Mouse (Mus musculus) inflammation-experienced regulatory T-cells, adult 6 months (primary cell): ENCODE measurements around the gene Rilp. TPM values are rescaled to one million over a fixed set of nuclear protein-coding genes. Genes with fewer than 3 reads are reported as not detected.
A peak's percentile ranks its signal among the peaks of the same experiment; 100 is the strongest.

Experiments
- ATAC-seq: one replicate; pipeline ENCODE4 v1.8.0; 2017
- polyA plus RNA-seq, 3 experiments: library from polyadenylated mRNA; unstranded; fragments of 100-300 nt; shearing (Covaris generic); gene quantifications; one replicate each; pipeline ENCODE4 v1.2.1; 2017

Gene Rilp
- polyA plus RNA-seq, 3 experiments from 2014 or later: not detected

DNA sequence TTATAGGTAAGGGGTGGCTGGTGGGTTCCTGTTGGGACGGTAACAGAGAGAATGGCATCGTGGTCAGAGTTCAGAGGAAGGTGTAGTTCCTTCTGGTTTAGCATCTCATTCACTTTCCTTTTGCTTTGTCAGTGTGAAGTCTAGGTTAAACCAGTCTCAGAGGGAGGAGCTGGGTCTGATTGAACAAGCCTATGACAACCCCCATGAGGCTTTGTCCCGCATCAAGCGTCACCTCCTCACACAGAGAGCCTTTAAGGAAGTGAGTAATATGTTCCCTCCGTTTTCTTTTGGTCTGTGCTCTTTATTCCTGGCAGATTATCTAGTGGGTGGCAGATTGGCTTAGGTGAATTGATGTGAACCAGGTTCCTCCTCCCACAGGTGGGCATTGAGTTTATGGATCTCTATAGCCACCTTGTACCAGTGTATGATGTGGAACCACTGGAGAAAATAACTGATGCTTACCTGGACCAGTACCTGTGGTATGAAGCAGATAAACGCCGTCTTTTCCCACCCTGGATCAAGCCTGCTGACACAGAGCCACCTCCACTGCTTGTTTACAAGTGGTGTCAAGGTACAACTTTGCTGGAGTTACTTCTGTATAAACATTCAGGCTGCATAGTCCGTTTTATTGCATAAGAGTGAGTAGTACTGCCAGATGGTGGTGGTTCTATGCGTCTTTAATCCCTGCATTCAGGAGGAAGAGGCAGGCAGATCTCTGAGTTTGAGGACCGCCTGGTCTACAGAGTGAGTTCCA, 15.4 kb upstream of the Rilp start:
- ATAC-seq: no peak

GRCm38 (mm10) chr11:75498126-75498525, 11.8 kb upstream of the Rilp start:
- ATAC-seq: no peak

DNA sequence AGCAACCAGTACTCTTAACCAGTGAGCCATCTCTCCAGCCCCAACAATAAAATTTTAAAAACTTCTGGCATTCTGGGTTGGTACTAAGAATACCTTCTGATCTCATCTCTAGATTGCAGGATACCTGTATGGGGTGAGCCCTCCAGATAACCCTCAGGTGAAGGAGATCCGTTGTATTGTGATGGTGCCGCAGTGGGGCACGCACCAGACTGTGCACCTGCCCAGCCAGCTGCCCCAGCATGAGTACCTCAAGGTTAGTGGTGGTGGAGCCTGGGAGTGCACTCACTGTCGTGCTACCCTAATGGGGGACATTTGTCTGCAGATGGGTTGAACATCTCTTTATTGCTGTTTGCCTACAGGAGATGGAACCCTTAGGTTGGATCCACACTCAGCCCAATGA, 1.7 kb upstream of the Rilp start:
- no peak for ATAC-seq

- ATAC-seq: no peak
These were observed 990 bp upstream of the Rilp start for GRCm38 (mm10) chr11:75508904-75509303.

DNA sequence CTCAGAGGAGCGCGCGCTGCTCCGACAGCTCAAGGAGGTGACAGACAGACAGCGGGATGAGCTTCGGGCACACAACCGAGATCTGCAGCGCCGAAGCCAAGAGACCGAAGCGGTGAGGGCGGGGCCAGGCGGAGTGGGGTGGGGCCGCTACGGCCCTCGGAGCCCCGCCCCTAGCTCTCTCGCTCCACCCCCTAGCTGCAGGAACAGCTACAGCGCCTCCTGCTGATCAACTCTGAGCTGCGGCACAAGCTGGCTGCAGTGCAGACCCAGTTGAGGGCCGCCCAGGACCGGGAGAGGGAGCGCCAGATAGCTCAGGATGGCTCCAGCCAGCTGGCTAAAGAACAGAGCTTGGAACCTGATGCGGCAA, 716 bp downstream of the Rilp start:
- peak; percentile 95 for ATAC-seq

DNA sequence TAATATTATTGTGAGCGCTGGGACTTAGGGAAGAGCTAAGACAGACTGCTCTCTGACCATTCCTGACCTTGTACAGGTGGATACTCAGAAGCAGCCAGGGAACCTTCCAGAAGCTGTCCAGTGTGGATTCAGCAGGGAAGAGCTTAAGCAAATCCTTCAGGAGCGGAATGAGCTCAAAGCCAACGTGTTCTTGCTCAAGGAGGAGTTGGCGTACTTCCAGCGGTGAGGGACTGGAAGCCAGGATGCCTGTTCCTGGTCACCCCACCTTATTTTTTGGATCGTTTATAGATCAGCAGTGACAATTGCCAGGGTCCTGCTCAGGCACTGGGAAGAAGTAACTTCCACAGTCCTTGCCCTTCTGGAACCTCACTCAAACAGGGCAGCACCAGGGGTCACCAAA, 1.3 kb downstream of the Rilp start:
- ATAC-seq: no peak

DNA sequence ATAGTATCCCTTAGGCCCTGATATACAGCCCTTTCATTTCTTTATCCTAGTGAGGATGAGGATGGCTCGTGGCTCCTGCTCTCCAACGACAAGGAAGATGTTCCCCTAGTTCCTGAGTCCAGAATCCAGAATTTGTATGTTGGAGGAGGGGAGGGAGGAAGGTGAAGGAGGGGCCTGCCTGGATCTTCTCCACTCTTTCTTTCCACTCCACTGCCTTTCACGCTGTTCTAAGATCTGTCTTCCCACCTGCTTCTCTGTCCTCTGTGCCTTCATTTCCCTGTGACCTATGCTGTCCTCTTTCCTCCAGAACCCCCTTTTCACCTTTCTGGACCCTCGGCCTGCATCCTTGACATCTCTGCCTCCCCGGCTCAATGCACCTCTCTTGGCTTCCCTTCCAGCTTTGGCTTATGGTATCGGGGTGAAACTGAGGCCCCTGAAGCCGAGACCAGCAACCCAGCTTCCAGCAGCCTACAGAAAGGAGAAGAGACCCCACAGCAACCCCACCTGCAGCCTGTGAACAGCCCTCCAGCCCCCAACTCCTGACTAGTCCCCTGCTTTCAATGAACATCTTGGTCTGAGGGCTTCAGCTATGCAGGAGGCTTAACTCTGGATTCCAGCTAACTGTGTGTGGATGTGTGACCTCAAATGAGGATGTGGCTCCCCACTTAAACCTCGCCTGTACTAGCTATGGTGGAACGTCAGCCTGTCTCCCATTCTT, 2.6 kb downstream of the Rilp start:
- no peak for ATAC-seq

DNA sequence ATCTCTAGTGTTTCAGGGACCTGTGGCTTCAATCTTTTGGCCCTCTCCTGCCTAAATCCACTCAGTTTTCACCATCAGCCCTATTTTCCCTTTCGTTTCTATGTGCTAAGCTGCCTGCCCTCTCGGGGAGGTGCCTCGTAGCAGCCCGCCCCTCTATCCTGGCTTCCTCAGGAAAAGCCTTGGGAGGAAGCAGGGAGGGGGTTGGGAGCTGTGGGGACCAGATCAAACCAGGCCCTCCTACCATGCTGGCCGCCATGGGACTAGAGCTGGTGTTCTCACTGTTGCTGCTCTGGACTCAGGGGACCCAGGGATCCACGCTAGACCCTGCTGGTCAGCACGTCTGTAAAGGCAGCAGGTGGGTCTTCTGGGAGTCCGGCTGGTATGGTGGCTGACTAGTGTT, 3.4 kb downstream of the Rilp start, which contains the start of gene Scarf1:
Gene Scarf1 (plus strand): TSS at position 205 of the 400 bp plus-strand sequence.
- no peak for ATAC-seq

GRCm38 (mm10) chr11:75515186-75515585, 5.3 kb downstream of the Rilp start:
- no peak for ATAC-seq

DNA sequence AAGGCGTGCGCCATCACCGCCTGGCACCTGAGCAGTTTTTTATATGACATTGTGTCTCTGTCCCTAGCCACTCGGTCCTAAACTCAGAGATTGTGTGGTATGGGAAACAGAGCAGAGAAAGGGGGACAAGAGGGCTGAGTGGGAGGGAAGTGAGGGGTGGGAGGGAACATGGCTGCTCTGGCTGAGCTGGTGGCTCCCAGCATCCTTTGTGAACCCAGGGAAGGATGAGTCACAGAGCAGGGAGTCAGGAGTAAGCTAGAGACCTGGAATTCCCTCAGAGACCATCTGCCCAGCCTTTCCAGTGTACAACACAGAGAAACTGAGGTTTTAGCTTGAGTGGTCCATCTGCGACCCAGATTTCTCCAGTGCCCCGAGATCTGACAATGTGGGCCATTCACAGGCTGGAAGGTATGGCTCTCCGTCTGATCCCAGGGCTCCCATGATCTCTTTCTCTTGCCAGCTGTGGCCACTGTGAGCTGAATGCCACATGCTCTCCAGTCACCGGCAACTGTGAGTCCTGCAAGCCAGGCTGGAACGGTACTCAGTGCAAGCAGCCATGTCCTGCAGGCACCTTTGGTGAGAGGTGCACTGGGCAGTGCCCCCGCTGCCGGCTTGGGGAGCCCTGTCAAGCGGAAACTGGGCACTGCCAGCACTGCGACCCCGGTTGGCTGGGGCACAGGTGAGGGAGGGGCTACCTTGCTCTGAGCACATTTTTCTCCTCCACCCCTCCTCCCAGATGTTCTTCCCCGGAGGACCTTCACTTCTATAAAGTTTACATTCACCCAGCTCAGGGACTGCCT, 10.1 kb downstream of the Rilp start:
- no peak for ATAC-seq

DNA sequence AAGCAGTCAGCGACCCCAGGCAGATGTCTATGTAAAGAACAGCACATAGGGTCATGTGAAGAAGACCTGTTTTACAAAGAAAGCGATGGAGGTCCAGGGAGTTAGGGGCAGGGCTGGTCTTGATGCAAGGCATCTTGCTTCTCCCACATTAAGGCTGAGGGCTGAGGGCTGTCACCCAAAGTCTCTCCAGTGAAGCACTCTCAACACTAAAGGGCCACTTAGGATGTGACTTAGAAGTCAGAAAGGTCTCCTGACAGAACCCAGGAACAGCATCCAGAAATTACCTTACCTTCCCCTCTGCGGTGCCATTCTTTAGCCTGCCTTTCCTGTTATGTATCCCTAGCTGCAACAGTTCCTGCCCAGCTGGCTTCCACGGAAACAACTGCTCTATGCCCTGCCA, 11.7 kb downstream of the Rilp start:
- no peak for ATAC-seq

DNA sequence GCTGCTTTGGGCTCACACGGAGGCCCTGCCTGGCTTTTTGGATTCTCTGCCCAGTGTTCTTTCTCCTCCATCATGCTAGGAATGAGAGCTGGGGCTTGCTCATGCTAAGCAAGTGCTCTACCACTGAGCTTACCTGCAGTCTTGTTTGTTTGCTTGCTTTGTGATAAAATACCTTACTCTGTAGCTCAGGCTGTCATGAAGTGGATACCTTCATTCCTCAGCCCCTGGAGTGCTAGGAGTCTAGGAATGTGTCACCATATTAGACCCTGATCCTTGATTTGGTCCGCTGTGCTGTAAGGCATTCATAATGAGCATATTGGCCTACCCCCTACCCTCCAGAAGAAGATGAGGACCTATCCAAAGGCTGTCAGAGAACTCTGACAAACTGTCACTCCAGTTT, 12.9 kb downstream of the Rilp start:
- no peak for ATAC-seq

- no peak for ATAC-seq
These were observed 15.7 kb downstream of the Rilp start for GRCm38 (mm10) chr11:75525531-75526125.

GRCm38 (mm10) chr11:75526943-75527342, 17.0 kb downstream of the Rilp start:
- no peak for ATAC-seq

- ATAC-seq: no peak
These were observed 19.9 kb downstream of the Rilp start for GRCm38 (mm10) chr11:75529771-75530170.

GRCm38 (mm10) chr11:75530325-75530724, 20.4 kb downstream of the Rilp start:
- ATAC-seq: peak; percentile 33

- peak; percentile 7 for ATAC-seq
These were observed 21.0 kb downstream of the Rilp start for GRCm38 (mm10) chr11:75530845-75531373.

- peak; percentile 71 for ATAC-seq
These were observed 21.8 kb downstream of the Rilp start, which contains the start of gene Slc43a2 for GRCm38 (mm10) chr11:75531469-75532242. Slc43a2 (plus strand) TSS chr11:75531694.

DNA sequence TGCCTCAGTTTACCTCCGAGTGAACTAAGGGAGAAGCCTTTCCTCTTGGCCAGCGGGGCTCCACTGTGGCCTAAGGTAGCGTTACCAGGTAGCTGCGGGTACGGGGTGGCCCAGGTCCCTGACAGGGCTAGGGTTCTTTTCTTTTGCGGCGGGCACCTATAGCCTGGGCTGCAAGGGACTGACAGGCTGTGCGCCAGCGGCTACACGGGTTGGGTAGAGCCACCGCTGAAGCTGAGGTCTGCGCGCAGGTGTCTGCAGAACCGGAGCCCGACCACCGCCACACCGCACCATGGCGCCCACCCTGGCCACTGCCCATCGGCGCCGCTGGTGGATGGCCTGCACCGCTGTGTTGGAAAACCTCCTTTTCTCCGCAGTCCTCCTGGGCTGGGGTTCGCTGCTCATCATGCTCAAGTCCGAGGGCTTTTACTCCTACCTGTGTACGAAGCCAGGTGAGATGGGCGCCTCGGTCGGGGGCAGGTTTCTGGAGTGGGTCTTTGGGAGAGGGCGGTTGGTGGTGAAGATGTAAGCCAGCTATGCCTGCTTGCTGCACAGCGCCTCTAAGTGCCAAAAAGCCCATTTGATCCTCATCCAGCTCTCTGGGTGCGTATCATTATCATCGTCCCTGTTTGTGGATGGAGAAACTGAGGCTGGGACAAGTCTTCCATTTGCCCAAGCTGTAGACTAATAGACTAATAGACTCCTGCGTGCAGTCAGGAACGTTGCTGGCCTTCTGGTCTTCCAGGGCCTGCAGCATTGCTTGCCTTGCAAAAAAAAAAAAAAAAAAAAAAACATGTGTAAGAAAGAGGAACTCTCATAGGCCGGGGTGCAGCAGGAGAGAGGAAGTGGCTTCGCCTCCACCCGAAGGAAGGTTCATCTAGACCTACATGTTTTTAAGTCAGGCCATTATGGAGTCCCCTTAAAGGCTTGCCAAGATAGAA, 22.7 kb downstream of the Rilp start:
- ATAC-seq: peak; percentile 42

- no peak for ATAC-seq
These were observed 23.6 kb downstream of the Rilp start for GRCm38 (mm10) chr11:75533314-75534015.
